Mouse (Mus musculus) c-Kit-negative CD71-positive TER-119-positive erythroid progenitor cells, embryonic 14.5 days (primary cell): Measurements from ENCODE around the gene Atf1.
A peak's percentile ranks its signal among the peaks of the same experiment; 100 is the strongest.
"Not testable (repeated sequence)": the region's sequence is repeated elsewhere in the genome, so short reads cannot be mapped to it uniquely, and the experiment has no call there.

Experiments used
- DNase-seq: peaks from one replicate; pipeline ENCODE4 v3.0.0-alpha.2; 2013; ENCODE audit warnings: low read depth, low spot score

Atf1 gene

DNA sequence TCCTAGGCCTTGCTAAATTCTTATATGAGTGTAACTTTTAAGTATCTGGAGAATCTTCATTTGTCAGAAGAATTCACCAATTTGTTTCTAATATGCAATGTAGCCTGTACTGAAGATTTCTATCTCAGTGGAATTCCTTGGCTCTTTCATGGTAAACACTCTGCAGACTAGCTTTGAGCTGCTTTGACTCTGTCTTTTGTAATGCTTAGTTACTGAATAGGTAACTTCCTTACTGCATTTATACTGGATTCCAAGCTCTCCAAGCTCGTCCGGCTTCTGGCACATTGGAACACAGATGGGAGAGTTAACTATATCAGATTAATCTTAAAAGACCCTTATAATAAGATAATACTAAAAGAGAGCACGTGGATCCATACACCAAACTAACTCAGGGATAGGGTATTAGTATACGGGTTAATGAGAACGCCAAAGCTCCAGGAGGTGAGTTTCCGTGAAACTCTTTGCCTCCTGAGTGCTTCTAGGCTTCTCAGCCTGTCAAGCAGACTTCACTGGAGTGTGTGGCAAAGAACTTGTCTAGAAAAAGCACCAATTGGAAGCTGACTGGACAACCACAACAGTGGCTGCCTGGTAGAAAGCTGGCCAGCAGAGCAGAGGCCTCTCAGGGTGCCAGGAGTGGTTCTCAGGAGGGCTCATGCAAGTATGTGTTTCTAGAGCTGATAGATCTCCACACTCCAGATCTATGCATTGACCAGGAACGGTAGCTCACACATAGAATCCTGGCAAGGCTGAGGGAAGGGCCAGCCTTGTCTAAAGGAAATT is 31.2 kb downstream of the Atf1 start:
- no peak for DNase-seq

DNA sequence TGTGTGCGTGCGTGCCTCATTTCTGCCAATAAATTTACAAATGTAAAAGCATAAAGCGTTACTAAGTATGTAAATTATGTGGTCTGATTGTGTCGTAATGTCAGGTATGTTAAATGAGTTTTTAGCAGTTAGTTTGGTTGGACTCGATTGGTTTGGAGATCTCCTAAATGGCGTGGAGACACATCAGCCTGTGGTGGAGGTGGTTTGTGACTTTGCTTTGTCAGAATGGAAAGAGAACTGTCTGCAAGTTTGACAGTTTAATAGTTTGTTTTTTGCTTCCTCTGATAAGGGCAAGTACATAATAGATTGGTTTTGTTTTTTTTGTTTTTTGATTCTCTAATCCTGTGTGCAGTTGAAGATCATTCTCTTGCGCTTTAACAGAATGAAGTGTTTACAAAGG is 32.7 kb downstream of the Atf1 start:
- DNase-seq: not testable (repeated sequence)

DNA sequence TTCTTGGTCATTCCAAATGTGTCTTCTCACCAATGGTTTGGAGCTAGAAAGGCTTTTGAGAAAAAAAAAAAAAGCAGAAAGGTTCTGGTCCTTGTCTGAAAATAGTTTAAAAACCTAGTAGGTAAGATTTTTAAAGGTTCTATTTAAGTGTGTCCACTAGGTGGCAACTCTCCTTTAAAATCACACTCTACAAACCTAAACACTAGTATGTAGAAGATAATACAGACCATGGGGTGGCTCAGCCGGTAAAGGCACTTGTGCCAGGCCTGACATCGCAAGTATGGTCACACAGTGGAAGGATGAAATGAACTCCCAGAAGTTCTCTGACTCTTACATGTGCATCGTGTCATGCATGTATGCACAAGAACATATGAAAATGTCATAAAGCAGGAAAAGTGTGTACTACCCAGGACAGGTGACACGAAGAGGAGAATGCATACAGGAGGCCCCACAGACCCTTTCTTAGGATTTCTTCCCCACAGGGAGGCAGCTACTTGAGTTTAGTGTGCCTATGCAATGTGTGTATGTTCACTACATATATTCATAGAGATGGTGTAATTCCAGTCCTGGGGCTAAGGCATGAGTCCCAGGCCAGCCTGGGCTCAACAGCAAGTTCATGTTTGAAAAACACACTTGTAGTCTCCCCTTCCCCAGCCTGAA is 35.8 kb downstream of the Atf1 start:
- DNase-seq: no peak

DNA sequence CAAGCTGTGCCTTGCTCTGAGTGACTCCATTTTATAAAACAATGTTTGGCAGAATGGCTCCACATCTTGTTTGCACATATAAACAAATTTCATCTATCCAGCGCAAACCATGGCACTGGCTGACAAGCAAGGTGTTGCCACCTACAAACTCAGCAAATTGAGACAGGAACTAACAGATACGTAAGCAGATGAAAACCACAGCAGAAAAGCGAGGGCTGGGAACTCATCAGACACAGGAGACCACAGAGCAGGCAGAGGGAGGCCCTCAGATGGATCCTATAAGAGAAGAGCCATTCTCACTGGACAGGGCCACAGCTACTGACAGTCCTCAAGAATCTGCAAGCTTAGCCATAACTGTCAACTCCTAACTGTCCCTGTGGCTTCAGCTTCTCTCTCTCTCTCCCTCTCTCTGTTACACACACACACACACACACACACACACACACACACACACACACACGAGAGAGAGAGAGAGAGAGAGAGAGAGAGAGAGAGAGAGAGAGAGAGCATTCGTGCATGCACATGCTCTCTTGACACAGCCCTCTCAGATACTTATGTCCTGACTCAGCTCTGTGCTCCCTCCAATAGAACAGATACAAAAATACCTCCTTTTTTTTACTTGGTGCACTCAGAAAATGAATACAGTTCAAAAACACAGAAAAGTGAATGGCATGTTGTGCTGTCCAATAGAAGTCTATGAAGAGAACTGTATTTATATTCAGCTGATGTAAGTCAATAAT is 38.1 kb downstream of the Atf1 start:
- DNase-seq: no peak

DNA sequence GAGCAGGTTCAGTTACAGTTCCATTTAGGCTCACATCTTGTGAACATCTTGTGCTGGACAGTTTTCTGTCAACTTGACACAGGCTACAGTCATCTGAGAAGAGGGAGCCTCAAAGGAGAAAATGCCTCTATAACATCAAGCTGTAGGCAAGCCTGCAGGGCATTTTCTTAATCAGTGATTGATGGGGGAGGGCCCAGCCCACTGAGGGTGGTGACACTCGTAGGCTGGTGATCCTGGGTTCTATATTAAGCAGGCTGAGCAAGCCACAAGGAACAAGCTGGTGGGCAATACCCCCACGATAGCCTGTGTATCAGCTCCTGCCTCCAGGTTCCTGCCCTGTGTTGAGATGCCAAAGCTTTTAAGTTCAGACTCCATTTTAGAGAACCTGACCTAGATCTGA is 41.3 kb downstream of the Atf1 start:
- no peak for DNase-seq

DNA sequence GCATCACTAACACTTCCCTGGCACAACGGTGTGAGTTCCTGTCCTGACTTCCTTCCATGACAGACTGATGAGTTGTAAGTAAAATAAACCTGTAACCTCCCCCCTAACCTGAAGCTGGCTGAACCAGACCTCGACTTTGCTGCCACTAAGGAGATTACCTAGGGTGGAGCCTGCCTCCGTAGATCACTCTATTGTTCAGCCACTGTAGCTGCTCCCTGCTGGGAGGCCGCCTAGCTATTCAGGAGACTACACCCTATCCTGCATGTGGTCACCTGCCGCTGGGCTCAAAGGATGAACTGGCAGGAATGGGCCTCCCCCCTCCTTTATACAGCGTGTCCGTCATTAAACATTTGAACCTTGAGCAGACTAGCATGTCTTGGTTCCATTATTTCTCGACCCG is 42.2 kb downstream of the Atf1 start:
- no peak for DNase-seq

DNA sequence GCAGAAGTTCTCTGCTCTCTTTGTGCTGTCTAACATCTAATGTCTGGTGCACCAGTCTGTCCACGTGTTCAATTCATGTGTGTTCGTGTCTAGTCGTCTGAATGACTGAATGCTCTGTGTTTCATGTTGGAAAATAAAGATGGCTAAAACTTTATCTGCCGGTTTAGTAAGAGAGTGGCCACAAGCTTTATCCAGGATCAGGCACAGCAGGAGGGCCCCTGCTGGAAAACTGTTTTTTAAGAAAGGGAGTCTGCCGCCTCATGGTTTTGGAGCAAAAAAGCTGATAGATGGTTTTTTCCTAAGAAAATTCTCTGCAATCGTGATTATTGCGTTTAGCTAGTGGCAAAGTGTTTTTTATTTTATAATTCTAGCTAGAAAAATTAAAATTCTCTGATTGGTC is 43.0 kb downstream of the Atf1 start:
- DNase-seq: not testable (repeated sequence)

DNA sequence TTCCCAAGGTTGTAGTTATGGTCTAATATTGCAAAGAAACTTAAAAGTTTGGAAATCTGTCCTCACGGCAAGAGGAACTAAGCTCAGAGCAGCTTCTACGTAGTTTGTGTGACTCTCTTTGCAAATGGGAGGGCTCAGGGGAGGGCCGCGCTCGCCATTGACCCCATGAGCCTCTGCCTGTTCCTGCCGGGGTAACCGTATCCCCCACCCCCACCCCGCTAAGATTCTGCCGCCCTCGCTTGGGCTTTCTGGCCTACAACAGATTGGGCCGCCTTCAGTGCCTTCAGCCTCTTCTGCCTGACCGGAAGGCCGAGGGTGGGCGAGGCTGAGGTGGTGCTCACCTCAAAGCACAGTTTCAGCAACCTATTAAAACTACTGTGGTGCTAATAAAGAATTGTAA is 43.8 kb downstream of the Atf1 start:
- no peak for DNase-seq

DNA sequence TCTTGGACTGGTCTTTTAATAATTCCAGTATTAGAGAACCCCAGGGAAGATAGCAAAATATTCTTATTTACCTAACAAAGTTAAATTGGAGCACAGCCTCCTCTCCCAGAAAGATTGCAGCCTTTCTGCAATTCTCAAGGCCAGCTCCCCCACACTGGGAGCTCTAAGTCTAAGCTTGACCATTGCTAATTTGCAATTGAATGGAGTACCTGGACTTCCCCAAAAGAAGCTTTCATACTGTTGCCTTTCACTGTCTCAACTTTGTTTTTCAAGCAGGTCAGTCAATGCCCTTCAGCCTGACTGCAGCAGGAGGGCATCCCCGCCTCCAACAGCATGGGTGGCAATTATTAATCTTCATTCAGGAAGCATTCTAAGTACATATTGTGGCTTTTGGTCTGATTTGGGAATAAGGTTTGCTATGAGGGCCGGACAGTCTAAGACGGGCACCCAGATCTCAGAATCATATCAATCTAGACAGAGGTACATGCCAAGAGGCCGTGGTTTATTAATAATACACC is 46.2 kb downstream of the Atf1 start:
- DNase-seq: not testable (repeated sequence)

DNA sequence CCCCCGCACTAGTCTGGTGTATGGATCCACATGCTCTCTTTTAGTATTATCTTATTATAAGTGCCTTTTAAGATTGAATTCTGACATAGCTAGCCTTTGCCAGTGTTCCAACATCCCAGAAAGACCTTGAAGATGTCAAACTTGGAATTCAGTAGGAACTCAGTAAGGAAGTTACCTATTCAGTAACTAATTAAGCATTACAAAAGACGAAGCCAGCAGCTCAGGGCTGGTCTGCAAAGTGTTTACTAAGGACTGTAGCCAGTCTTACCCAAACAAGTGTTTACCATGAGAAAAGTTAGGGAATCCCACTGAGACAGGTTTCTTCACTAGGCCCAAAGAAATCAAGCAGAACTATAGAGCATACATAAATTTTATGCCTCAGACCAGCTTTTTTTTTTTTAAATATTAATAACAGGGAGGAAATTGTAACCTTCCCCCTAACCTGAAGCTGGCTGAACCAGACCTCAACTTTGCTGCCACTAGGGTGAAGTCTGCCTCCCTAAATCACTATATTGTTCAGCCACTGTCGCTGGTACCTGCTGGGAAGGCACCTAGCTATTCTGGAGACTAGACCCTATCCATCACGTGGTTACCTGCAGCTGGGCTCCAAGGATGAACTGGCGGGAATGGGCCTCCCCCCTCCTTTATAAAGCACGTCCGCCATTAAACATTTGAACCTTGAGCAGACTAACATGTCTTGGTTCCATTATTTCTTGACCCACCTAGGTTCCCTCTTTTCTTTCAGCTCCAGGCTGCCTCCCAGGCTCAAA is 47.4 kb downstream of the Atf1 start:
- DNase-seq: no peak

DNA sequence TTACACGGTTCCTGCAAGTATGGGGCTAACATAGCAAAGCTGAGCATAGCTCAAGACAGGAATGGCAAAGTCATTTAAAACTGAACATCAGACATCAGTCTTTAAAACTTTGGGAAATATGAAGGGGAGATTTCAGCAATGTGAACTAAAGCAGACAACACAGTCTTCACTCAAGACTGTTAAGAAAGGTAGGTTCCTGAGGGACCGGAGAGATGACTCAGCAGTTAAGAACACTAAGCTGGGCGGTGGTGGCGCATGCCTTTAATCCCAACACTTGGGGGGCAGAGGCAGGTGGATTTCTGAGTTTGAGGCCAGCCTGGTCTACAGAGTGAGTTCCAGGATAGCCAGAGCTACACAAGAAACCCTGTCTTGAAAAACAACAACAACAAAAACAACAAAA is 48.8 kb downstream of the Atf1 start:
- no peak for DNase-seq

DNA sequence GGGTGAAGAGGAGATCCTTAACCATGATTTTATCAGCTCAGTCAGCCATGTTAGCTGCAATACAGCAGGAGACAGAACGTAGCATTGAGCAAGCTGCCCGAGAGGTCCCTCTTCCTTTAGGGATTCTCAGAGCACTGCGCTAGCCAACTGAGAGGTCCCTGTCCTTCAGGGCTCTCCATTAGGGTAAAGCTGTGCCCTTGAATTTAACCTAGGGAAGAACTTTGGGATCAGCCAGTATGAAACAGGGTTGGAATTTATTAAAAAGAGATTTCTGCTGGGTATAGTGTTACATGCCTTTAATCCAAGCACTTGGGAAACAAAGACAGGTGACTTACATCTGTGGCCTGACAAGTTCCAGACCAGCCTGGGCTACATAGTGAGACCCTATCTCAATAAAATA is 50.0 kb downstream of the Atf1 start:
- DNase-seq: no peak

DNA sequence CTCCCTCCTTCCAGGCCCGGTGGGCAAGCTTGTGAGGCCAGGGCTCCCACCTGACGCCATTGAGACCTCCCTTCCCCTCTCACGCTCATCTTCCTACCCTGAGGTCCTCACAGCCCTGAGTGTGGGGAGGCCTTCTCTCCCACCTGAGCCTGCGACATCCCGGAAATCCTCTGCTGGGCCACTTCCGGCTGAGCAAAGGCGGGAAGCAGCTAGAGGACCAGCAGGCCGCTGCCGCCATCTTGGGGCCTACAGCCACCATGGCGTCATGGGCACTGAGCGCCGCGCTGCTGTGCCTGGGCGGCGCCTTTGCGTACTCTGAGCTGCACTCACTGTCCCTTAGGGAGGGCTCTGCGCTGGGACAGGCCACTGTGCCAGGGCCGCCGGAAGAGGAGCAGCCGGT is 53.0 kb downstream of the Atf1 start, which contains the start of gene Tmprss12:
Gene Tmprss12 (plus strand): TSS at position 212 of the 400 bp plus-strand sequence.
- no peak for DNase-seq

DNA sequence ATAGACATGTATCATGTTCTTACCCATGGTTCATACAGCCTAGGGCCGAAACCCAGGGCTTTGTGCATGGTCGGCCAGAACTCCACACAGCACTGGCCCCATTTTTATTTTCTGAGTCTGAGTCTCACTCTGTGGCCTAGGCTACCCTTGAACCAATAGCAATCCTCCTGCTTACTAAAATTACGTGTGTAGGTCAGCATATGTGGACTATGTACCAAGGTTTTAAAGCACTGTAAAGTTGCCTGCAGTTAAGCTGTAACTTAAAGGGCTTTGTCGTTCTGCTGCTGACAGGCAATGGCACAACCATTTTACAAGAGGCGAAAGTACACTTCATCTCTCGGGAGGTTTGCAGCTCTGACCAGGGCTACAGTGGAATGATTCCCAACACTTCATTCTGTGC is 61.4 kb downstream of the Atf1 start:
- no peak for DNase-seq

DNA sequence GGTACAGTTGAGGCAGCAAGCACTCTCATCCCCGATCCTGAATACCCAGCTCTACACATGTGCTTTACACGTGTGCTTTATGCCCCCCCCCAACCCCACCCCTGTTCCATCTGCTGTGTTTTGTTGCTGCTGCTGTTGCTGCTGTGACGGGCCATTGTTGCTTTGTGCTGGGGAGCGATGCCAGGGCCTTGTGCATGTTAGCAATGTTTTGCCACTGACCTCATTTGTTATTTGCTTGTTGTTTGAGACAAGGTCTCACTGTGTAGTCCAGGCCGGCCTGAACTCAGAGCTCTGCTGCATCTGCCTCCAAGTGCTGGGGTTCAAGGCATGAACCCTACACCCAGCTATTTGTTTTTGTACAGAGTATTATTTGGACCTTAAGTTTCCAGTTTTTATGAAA is 63.2 kb downstream of the Atf1 start:
- DNase-seq: no peak

DNA sequence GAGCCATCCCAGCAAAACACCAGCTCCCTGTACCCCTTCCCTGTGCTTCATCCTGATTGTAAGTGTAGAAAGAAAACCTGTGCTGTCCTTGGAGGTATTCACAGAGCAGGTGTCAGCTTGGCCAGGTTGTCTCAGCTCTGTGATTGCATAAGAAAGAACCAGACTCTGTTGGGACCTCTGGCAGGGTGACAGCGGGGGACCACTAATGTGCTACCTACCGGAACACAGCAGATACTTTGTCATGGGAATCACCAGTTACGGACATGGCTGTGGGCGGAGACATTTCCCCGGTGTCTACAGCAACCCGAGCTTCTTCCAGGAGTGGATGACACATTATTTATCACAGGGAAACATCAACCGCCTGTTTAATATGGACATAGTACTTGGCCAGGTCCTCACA is 64.7 kb downstream of the Atf1 start:
- DNase-seq: no peak

DNA sequence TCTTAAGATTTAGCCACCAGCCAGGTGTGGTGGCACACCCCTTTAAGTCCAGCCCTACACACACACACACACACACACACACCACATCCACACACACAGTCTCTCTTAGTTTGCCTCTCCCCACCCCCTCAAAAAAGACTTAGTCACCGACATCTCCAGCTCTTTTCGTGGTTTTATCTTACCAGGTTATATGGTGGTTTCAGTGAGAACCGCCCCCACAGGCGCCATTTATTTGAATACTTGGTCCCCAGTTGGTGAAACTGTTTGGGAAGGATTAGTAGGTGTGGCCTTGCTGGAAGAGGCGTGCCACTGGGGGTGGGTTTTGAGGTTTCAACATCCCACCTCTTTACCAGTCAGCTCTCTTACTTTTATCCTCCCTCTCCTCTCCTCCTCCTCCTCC is 70.2 kb downstream of the Atf1 start:
- DNase-seq: no peak

DNA sequence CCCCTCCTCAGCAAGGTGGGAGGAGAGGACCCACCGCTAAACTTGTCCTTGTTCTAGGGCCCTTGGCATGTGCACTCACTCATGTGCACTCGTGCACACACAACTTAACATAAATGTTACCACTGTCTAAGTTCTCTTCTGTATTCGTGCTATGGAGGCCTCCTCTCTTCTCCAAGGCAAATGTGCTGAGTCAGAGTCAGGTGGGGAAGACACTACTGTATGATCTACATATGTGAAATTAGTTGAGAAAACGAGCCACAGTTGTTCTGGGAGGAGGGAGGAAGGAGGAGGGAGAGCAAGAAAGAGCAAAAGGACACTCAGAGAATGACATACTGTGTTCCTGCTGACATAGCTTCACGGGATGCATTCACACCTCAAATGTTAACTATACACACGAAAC is 72.9 kb downstream of the Atf1 start:
- DNase-seq: peak; percentile 28

DNA sequence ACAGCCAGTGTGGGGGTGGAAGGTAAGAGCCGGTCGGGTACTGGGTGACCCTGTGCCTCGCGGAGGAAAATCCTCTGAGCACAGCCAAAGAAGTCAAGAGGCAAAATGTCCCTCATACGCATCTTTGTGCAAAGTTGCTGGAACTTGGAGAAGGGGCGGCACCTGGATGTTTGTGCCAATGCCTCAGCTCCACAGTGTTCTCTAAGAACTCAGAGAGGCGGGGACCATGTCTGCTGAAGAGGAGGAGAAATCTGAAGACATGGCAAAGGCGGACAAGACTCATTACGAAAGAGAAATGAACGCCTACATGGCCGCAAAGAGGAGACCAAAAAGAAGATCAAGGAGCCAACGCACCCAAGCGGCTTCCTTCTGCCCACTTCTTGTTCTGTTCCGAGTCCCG is 73.9 kb downstream of the Atf1 start:
- DNase-seq: no peak

DNA sequence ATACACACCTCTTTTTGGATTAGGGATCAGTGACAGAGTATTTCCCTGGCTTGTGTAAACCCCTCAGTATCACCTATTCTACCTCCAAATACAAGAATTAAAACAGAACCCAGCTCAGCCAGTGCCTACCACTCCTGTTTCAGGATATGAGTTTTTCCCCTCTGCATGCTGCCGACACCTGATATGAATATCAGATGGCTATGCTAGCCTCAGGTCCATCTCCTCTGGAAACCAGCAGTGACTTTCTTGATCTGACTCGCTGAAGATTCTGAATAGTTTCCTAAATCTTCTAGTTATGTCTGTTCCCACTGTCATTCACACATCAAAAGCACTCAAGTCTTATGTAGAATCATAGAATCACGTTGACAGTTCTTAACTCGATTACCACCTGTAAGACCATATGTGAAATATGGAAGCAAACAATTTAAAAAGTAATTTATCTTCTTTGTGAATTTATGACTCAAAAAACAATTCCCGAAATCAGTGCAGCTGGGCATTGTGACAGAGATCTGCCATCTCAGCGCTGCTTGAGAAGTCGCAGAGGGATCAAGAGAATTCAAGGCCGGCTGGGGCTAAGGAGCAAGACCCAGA is 75.9 kb downstream of the Atf1 start:
- DNase-seq: no peak
